Mouse (Mus musculus) liver, embryonic 16.5 days (tissue): ENCODE results near the gene Angptl8. TPM values are rescaled to one million over a fixed set of nuclear protein-coding genes. Genes with fewer than 3 reads are reported as not detected.

Source experiments
- ATAC-seq: fragments of 200-750 bp; cut with Nextera tagmentation; 2 replicates; pipeline ENCODE4 v1.8.0; 2017; ENCODE audit warnings: low read depth, mild to moderate bottlenecking, moderate number of reproducible peaks, moderate library complexity
- H3K27ac ChIP-seq: fragments of 300-500 bp; sonication (generic); 2 replicates; pipeline ENCODE4 v1.5.1; 2014; ENCODE audit warnings: mild to moderate bottlenecking, low read length
- H3K27me3 ChIP-seq: fragments of 300-500 bp; sonication (generic); 2 replicates; pipeline ENCODE4 v1.6.1; 2014; ENCODE audit warnings: low read depth, low read length, mixed read lengths; ENCODE audit not compliant: control insufficient read depth, insufficient read depth
- H3K36me3 ChIP-seq: fragments of 300-500 bp; sonication (generic); 2 replicates; pipeline ENCODE4 v1.6.1; 2014; ENCODE audit warnings: mild to moderate bottlenecking; ENCODE audit not compliant: control insufficient read depth, insufficient read depth
- H3K4me1 ChIP-seq: fragments of 300-500 bp; sonication (generic); 2 replicates; pipeline ENCODE4 v1.6.1; 2014; ENCODE audit warnings: low read depth, low read length, mixed read lengths; ENCODE audit not compliant: control insufficient read depth
- H3K4me2 ChIP-seq: fragments of 300-500 bp; sonication (generic); 2 replicates; pipeline ENCODE4 v1.6.1; 2014; ENCODE audit warnings: low read depth, low read length, mixed read lengths
- H3K4me3 ChIP-seq: fragments of 300-500 bp; sonication (generic); 2 replicates; pipeline ENCODE4 v1.5.1; 2014; ENCODE audit warnings: low read depth, mild to moderate bottlenecking, low read length
- H3K9ac ChIP-seq: fragments of 300-500 bp; sonication (generic); 2 replicates; pipeline ENCODE4 v1.6.1; 2014; ENCODE audit warnings: low read depth, low read length
- H3K9me3 ChIP-seq: fragments of 300-500 bp; sonication (generic); replicated peaks from 2 replicates; pipeline ENCODE4 v1.6.1; 2016; ENCODE audit warnings: low read length; ENCODE audit not compliant: control insufficient read depth
- WGBS: fragments of 180-500 bp; shearing (Covaris S2); extraction: QIAGEN DNeasy Blood & Tissue Kit; methylation state at CpG from one replicate; pipeline ENCODE4 v1.1.7; 2014; ENCODE audit not compliant: insufficient replicate concordance; 5-methylcytosine and 5-hydroxymethylcytosine counted together
- polyA plus RNA-seq: library from polyadenylated mRNA; unstranded; fragments of >200 nt; fragmentation: Nextera tagmentation; extraction: Ambion mirVana; gene quantifications from 2 replicates; pipeline ENCODE4 v1.2.1, GENCODE M21; 2015

The Angptl8 gene
- polyA plus RNA-seq, 1 experiment from 2014 or later, result 55.7 TPM

DNA sequence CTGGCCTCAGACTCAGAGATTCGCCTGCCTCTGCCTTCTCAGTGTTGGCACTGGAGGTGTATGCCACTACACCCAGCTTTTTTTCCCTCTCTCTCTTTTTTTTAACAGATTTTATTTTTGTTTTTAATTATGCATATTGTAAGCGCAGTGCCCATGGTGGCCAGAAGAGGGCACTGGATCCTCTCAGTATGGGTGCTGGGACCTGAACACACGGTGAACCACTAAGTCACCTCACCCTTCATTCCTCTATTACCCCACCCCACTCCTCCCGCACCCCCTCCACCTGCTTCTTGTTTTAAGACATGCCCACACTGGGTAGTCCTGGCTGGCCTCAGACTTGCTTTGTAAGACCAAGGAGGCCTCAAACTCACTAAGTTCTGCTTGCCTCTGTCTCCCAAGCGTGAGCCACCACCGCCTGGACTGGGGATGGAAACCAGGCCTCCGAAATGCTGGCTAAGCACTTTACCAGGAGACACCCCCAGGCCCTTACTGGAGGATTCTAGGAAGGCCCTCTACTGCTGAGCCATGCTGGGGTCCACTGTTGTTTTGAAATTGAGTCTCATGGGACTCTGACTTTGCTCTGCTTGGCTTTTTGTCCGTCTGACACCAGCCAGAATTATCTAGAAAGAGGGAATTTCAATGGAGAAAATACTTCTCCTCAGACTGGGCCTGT is 4.9 kb downstream of the Angptl8 start:
- Histone ChIP-seq H3K27me3 (no peaks in the 10 kb centered on the region), H3K9ac (no peak overlapping the region), H3K27ac (no peak overlapping the region), H3K4me1 (no peaks in the 10 kb centered on the region), H3K4me2 (no peak overlapping the region), H3K4me3 (no peak overlapping the region), H3K36me3 (no peaks in the 10 kb centered on the region), H3K9me3 (no peaks in the 10 kb centered on the region)
- 44% methylated on average over 8 of the region's 8 CpGs for WGBS
- no peak for ATAC-seq

DNA sequence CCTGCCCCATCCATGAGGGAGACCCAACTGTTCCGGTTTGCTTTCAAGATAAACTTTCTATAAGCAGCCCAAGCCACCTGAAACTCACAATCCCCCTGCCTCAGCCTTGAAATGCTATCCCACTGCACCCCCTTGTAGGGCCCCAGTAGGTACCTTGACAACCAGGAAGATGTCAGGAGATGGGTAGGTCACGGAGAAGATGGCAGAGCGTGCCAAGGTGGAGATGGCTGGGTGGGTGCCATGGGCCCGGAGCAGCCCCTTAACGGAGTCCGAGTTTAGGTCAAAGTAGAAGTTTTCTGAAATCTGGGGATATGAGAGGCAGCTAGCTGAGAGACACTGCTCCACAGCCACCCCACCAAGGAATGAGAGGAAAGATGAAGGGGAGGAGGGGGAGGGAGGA is 6.0 kb downstream of the Angptl8 start:
- Histone ChIP-seq H3K27me3 (no peaks in the 10 kb centered on the region), H3K9ac (no peak overlapping the region), H3K4me3 (no peak overlapping the region), H3K4me2 (no peak overlapping the region), H3K36me3 (no peaks in the 10 kb centered on the region), H3K27ac (no peak overlapping the region), H3K4me1 (peaks cover 3% of the 10 kb centered on the region; the same call in 1 of the 2 replicates), H3K9me3 (no peaks in the 10 kb centered on the region)
- 79% methylated on average over 6 of the region's 6 CpGs for WGBS
- no peak for ATAC-seq

GRCm38 (mm10) chr9:21842391-21842790 is 7.1 kb downstream of the Angptl8 start:
- Histone ChIP-seq H3K27me3 (no peaks in the 10 kb centered on the region), H3K4me3 (no peak overlapping the region), H3K9ac (no peak overlapping the region), H3K4me2 (no peak overlapping the region), H3K9me3 (no peaks in the 10 kb centered on the region), H3K27ac (no peak overlapping the region), H3K4me1 (peaks cover 3% of the 10 kb centered on the region; the same call in 1 of the 2 replicates), H3K36me3 (no peaks in the 10 kb centered on the region)
- 43% methylated on average over 5 of the region's 5 CpGs for WGBS
- no peak for ATAC-seq

- no peak overlapping the region for H3K4me3 ChIP-seq
- H3K36me3 ChIP-seq, result no peaks in the 10 kb centered on the region
- 62% methylated on average over 6 of the region's 6 CpGs for WGBS
- H3K9me3 ChIP-seq, result no peaks in the 10 kb centered on the region
- ATAC-seq, result no peak
- no peak overlapping the region for H3K4me2 ChIP-seq
- H3K9ac ChIP-seq, result no peak overlapping the region
- peaks cover 3% of the 10 kb centered on the region; the same call in 1 of the 2 replicates for H3K4me1 ChIP-seq
- H3K27me3 ChIP-seq, result no peaks in the 10 kb centered on the region
- peak overlapping the region; percentile 11; the same call in 1 of the 2 replicates for H3K27ac ChIP-seq
Observed at GRCm38 (mm10) chr9:21843086-21843485, 7.8 kb downstream of the Angptl8 start.

- peaks cover 3% of the 10 kb centered on the region; the same call in 1 of the 2 replicates for H3K4me1 ChIP-seq
- no peak for ATAC-seq
- 42% methylated on average over 14 of the region's 14 CpGs for WGBS
- H3K4me2 ChIP-seq, result no peak overlapping the region
- H3K9ac ChIP-seq, result no peak overlapping the region
- H3K9me3 ChIP-seq, result no peaks in the 10 kb centered on the region
- H3K36me3 ChIP-seq, result no peaks in the 10 kb centered on the region
- no peak overlapping the region for H3K27ac ChIP-seq
- H3K4me3 ChIP-seq, result no peak overlapping the region
- H3K27me3 ChIP-seq, result no peaks in the 10 kb centered on the region
Observed at GRCm38 (mm10) chr9:21845381-21846080, 10.2 kb downstream of the Angptl8 start.

DNA sequence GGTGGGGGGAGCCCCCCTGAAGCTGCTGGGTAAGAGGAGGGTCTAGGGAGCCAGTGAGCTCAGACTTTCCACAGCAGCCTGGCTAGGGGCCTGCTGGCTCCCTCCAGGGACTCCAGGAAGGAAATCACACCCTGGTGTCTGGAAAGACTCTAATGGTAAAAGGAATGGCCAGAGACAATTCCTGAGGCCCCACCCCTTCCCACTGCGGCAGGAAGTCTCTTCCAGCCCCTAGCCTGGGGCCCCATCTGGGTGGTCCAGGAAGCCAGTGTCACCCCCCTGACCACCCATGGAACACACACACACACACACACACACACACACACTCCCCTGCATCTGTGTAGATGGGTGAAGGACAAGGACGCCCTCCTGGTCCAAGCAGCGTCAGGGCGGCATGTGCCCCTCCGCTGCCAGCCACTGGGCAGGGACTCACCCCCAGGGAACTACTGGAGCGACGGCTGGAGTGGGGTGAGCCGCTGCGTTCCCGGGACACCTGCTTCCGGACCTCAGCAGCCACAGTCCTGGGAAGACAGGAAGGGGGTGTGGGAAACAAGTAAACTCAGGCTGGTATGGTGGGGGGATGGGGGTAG is 11.5 kb downstream of the Angptl8 start:
- no peak overlapping the region for H3K4me3 ChIP-seq
- H3K9ac ChIP-seq, result no peak overlapping the region
- no peaks in the 10 kb centered on the region for H3K9me3 ChIP-seq
- H3K27ac ChIP-seq, result peak overlapping the region; percentile 33; the same call in 1 of the 2 replicates
- WGBS, result 34% methylated on average over 11 of the region's 11 CpGs
- no peaks in the 10 kb centered on the region for H3K36me3 ChIP-seq
- no peaks in the 10 kb centered on the region for H3K27me3 ChIP-seq
- no peak overlapping the region for H3K4me2 ChIP-seq
- peaks cover 3% of the 10 kb centered on the region; the same call in 1 of the 2 replicates for H3K4me1 ChIP-seq
- peak; percentile 44; the same call in 1 of the 2 replicates for ATAC-seq

GRCm38 (mm10) chr9:21847425-21847824 is 12.1 kb downstream of the Angptl8 start:
- H3K9me3 ChIP-seq, result no peaks in the 10 kb centered on the region
- H3K36me3 ChIP-seq, result no peaks in the 10 kb centered on the region
- no peaks in the 10 kb centered on the region for H3K27me3 ChIP-seq
- no peak overlapping the region for H3K4me2 ChIP-seq
- H3K27ac ChIP-seq, result peak overlapping the region; percentile 41
- H3K4me1 ChIP-seq, result peaks cover 7% of the 10 kb centered on the region
- H3K9ac ChIP-seq, result no peak overlapping the region
- H3K4me3 ChIP-seq, result no peak overlapping the region
- no peak for ATAC-seq
- WGBS, result 37% methylated on average over 3 of the region's 3 CpGs

DNA sequence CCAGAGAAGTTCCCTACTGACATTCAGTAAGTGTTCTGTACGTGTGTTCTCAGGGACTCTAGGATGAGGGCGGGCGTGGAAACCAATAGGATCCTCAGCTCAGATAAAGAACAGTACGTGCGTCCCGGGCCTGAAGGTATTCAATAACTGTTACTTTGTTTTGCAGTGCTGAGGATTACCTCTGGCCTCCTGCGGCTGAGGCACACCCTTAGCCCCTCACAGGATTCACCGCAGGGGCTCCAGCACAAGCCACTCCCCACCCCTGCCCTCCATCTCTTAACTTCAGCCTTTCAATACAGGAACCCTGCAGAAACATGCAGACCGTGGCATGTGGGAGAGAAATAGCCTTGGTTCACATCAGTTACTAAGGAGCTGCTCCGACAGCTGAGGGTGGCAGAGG is 12.6 kb downstream of the Angptl8 start:
- H3K4me2 ChIP-seq, result no peak overlapping the region
- no peaks in the 10 kb centered on the region for H3K9me3 ChIP-seq
- no peaks in the 10 kb centered on the region for H3K36me3 ChIP-seq
- no peak overlapping the region for H3K4me3 ChIP-seq
- H3K9ac ChIP-seq, result no peak overlapping the region
- no peaks in the 10 kb centered on the region for H3K27me3 ChIP-seq
- H3K4me1 ChIP-seq, result peaks cover 12% of the 10 kb centered on the region
- 37% methylated on average over 10 of the region's 10 CpGs for whole genome bisulfite sequencing
- H3K27ac ChIP-seq, result peak overlapping the region; percentile 13; the same call in 1 of the 2 replicates
- ATAC-seq, result no peak
